Mouse (Mus musculus): Measurements from ENCODE around the gene Gm3072.
"Not testable (repeated sequence)": the region's sequence is repeated elsewhere in the genome, so short reads cannot be mapped to it uniquely, and the experiment has no call there.

GRCm38 (mm10) chr14:41572911-41573310 is 51.5 kb downstream of the Gm3072 start, which contains the start of gene 1700049E17Rik2:
- not testable (repeated sequence) for TF ChIP-seq CTCF (IDR thresholded peaks at IDR 0.05; ENCODE audit: extremely low read depth, insufficient read length, insufficient replicate concordance, low read depth, low read length); POLR2A (IDR thresholded peaks at IDR 0.05; ENCODE audit: low read depth, low read length)

Data from small intestine, adult 2 months (tissue).